Mouse (Mus musculus): ENCODE data around the gene Slc25a21. TPM values are rescaled to one million over a fixed set of nuclear protein-coding genes. Genes with fewer than 3 reads are reported as not detected.

Gene Slc25a21
- polyA plus RNA-seq, 1 experiment from 2014 or later: 0.23 TPM

DNA sequence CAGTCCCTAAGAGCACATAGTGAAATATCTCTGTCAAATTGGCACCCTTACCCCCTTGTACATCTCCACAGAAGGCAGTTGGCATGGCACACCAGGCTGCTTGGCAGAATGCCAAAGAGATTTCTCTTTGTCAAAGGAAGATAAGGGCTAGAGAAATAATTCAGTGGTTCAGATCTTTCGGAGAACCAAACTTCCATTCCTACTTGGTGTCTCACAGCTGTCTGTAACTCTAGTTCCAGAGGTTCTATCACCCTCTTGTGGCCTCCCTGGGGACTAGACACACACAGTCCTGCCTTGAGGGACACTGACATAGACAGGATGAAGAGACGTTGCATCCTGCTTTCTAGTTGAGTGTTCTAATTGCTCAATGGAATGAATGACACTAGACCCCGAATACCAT, 2.7 kb downstream of the Slc25a21 start:
- Histone ChIP-seq H3K4me1 (ENCODE audit: control insufficient read depth, insufficient read depth, low read length) (0 out of 2 replicates have a peak, but pooled peaks cover 3% of the 10 kb centered on the region), H3K27ac (ENCODE audit: low read depth, low read length) (no peak overlapping the region), H3K27me3 (ENCODE audit: control insufficient read depth, insufficient read depth, low read length) (peaks cover 14% of the 10 kb centered on the region), H3K9ac (replicated peaks; ENCODE audit: low read depth, low read length) (no peak overlapping the region), H3K4me3 (ENCODE audit: low read depth, low read length) (no peak overlapping the region), H3K4me2 (ENCODE audit: low read depth, low read length) (no peak overlapping the region), H3K36me3 (ENCODE audit: control insufficient read depth, insufficient read depth, low read length) (no peaks in the 10 kb centered on the region), H3K9me3 (ENCODE audit: control insufficient read depth, low read length) (no peaks in the 10 kb centered on the region)
- ATAC-seq (ENCODE audit: low read depth): no peak
- 20% methylated on average over 3 of the region's 3 CpGs for WGBS

DNA sequence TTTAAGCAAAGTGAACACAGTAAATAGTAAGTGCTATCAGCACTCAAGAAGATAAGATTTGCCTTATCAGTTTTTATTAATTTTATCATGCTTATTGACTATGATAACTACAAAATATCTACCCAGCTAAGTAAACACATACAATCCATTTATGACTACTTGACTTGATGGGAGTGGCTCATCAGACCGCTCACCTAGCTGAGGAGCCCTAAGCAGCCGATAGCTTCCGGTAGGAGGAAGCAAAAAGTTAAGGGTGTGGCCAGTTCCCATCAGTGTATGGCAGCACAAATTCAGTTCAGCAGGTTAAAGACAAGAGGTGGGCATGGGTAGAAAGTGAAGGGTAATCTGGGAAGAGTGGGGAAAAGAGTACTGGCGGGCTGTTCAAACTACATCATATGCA, 10.2 kb downstream of the Slc25a21 start:
- H3K27me3 ChIP-seq (ENCODE audit: control insufficient read depth, insufficient read depth, low read length): no peaks in the 10 kb centered on the region
- WGBS: 91% methylated on average over 4 of the region's 4 CpGs
- H3K9ac ChIP-seq (replicated peaks; ENCODE audit: low read depth, low read length): no peak overlapping the region
- H3K4me2 ChIP-seq (ENCODE audit: low read depth, low read length): no peak overlapping the region
- no peak overlapping the region for H3K4me3 ChIP-seq (ENCODE audit: low read depth, low read length)
- H3K27ac ChIP-seq (ENCODE audit: low read depth, low read length): no peak overlapping the region
- ATAC-seq (ENCODE audit: low read depth): no peak
- H3K36me3 ChIP-seq (ENCODE audit: control insufficient read depth, insufficient read depth, low read length): no peaks in the 10 kb centered on the region
- H3K9me3 ChIP-seq (ENCODE audit: control insufficient read depth, low read length): no peaks in the 10 kb centered on the region
- H3K4me1 ChIP-seq (ENCODE audit: control insufficient read depth, insufficient read depth, low read length): no peaks in the 10 kb centered on the region

DNA sequence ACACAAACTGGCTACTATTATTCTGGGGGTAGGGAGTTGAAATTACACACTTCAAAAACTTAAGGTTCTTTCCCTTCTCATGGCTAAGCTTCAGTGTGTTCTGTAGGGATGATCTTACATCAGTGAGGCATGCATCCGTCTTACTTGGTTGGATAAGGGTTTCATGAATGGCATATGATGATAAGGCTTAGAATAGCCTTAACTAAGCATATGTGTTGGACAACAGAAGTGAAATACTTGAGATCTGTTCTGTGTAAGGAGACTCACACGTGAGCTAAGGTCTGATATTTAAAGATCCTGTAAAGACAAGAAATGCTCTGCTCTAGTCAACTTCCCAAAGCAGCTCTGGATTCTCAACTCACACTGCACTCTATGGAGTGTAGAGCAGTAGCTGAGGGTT, 11.1 kb downstream of the Slc25a21 start:
- no peaks in the 10 kb centered on the region for H3K4me1 ChIP-seq (ENCODE audit: control insufficient read depth, insufficient read depth, low read length)
- no peak overlapping the region for H3K4me3 ChIP-seq (ENCODE audit: low read depth, low read length)
- H3K9me3 ChIP-seq (ENCODE audit: control insufficient read depth, low read length): no peaks in the 10 kb centered on the region
- H3K36me3 ChIP-seq (ENCODE audit: control insufficient read depth, insufficient read depth, low read length): no peaks in the 10 kb centered on the region
- H3K4me2 ChIP-seq (ENCODE audit: low read depth, low read length): no peak overlapping the region
- H3K9ac ChIP-seq (replicated peaks; ENCODE audit: low read depth, low read length): no peak overlapping the region
- WGBS: 76% methylated on average over 2 of the region's 2 CpGs
- no peak overlapping the region for H3K27ac ChIP-seq (ENCODE audit: low read depth, low read length)
- ATAC-seq (ENCODE audit: low read depth): no peak
- no peaks in the 10 kb centered on the region for H3K27me3 ChIP-seq (ENCODE audit: control insufficient read depth, insufficient read depth, low read length)

DNA sequence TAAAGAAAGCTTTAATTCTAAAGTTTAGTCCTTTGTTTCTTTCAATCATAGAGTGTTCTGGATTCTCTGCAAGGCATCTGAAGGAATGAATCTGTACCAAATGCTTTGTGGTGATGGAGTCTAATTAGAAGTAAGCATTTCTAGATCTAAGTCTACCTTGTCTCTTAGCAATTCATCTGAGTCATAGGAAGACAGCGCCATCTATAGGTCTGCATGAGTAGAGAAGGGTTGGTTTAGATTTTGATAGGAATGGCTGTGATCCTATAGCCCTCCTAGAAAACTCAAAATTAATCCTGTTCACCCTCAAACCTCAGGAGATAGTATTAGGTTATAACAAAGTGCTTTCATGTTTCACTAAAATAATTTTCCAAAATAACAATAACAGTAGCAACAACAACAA, 11.8 kb downstream of the Slc25a21 start:
- WGBS: 0% methylated on average over 1 of the region's 1 CpGs

GRCm38 (mm10) chr12:57184401-57185147, 12.7 kb downstream of the Slc25a21 start:
- WGBS: 75% methylated on average over 2 of the region's 2 CpGs
- ATAC-seq (ENCODE audit: low read depth): no peak
- Histone ChIP-seq H3K4me1 (ENCODE audit: control insufficient read depth, insufficient read depth, low read length) (no peaks in the 10 kb centered on the region), H3K9ac (replicated peaks; ENCODE audit: low read depth, low read length) (no peak overlapping the region), H3K36me3 (ENCODE audit: control insufficient read depth, insufficient read depth, low read length) (no peaks in the 10 kb centered on the region), H3K4me3 (ENCODE audit: low read depth, low read length) (no peak overlapping the region), H3K9me3 (ENCODE audit: control insufficient read depth, low read length) (no peaks in the 10 kb centered on the region), H3K27ac (ENCODE audit: low read depth, low read length) (no peak overlapping the region), H3K27me3 (ENCODE audit: control insufficient read depth, insufficient read depth, low read length) (no peaks in the 10 kb centered on the region), H3K4me2 (ENCODE audit: low read depth, low read length) (no peak overlapping the region)

More for the DNA sequence above, 11.8 kb downstream of the Slc25a21 start:
- no peak overlapping the region for H3K4me2 ChIP-seq (ENCODE audit: low read depth, low read length)
- no peak overlapping the region for H3K9ac ChIP-seq (replicated peaks; ENCODE audit: low read depth, low read length)
- H3K4me3 ChIP-seq (ENCODE audit: low read depth, low read length): no peak overlapping the region
- no peak for ATAC-seq (ENCODE audit: low read depth)
- no peaks in the 10 kb centered on the region for H3K27me3 ChIP-seq (ENCODE audit: control insufficient read depth, insufficient read depth, low read length)
- no peaks in the 10 kb centered on the region for H3K36me3 ChIP-seq (ENCODE audit: control insufficient read depth, insufficient read depth, low read length)
- H3K4me1 ChIP-seq (ENCODE audit: control insufficient read depth, insufficient read depth, low read length): no peaks in the 10 kb centered on the region
- no peaks in the 10 kb centered on the region for H3K9me3 ChIP-seq (ENCODE audit: control insufficient read depth, low read length)
- H3K27ac ChIP-seq (ENCODE audit: low read depth, low read length): no peak overlapping the region

GRCm38 (mm10) chr12:57179465-57180188, 17.6 kb downstream of the Slc25a21 start:
- no peaks in the 10 kb centered on the region for H3K9me3 ChIP-seq (ENCODE audit: control insufficient read depth, low read length)
- ATAC-seq (ENCODE audit: low read depth): peak; percentile 28; the same call in 1 of the 2 replicates
- WGBS: 23% methylated on average over 5 of the region's 5 CpGs

DNA sequence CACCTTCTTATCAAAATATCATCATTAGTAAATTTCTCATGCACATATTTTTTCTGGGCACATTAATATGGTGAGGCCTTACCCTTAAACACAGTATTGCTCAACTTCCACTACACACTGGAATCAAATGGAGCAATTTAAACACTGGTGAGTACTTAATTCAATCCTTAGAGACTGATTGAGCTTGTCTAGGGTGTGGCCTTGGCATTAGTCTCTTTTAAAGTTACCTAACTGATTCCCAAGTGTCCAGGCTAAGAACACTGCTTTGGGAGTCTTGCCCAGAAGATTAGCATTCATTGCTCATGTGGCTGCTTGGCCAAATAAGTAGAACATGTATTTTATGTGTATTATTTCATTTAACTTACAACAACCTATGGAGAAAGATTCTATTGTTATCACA, 18.5 kb downstream of the Slc25a21 start:
- no peak for ATAC-seq (ENCODE audit: low read depth)
- H3K4me3 ChIP-seq (ENCODE audit: low read depth, low read length): no peak overlapping the region
- no peaks in the 10 kb centered on the region for H3K27me3 ChIP-seq (ENCODE audit: control insufficient read depth, insufficient read depth, low read length)
- no peak overlapping the region for H3K27ac ChIP-seq (ENCODE audit: low read depth, low read length)
- H3K4me1 ChIP-seq (ENCODE audit: control insufficient read depth, insufficient read depth, low read length): no peaks in the 10 kb centered on the region
- H3K4me2 ChIP-seq (ENCODE audit: low read depth, low read length): no peak overlapping the region
- H3K9me3 ChIP-seq (ENCODE audit: control insufficient read depth, low read length): no peaks in the 10 kb centered on the region
- H3K9ac ChIP-seq (replicated peaks; ENCODE audit: low read depth, low read length): no peak overlapping the region
- H3K36me3 ChIP-seq (ENCODE audit: control insufficient read depth, insufficient read depth, low read length): no peaks in the 10 kb centered on the region

More at GRCm38 (mm10) chr12:57179465-57180188, 17.6 kb downstream of the Slc25a21 start:
- no peaks in the 10 kb centered on the region for H3K36me3 ChIP-seq (ENCODE audit: control insufficient read depth, insufficient read depth, low read length)
- H3K9ac ChIP-seq (replicated peaks; ENCODE audit: low read depth, low read length): no peak overlapping the region
- H3K4me3 ChIP-seq (ENCODE audit: low read depth, low read length): no peak overlapping the region
- H3K27me3 ChIP-seq (ENCODE audit: control insufficient read depth, insufficient read depth, low read length): no peaks in the 10 kb centered on the region
- no peak overlapping the region for H3K27ac ChIP-seq (ENCODE audit: low read depth, low read length)
- no peak overlapping the region for H3K4me2 ChIP-seq (ENCODE audit: low read depth, low read length)
- H3K4me1 ChIP-seq (ENCODE audit: control insufficient read depth, insufficient read depth, low read length): no peaks in the 10 kb centered on the region

GRCm38 (mm10) chr12:57163294-57163693, 34.0 kb downstream of the Slc25a21 start:
- 86% methylated on average over 2 of the region's 2 CpGs for WGBS
- Histone ChIP-seq H3K4me2 (ENCODE audit: low read depth, low read length) (no peak overlapping the region), H3K9ac (replicated peaks; ENCODE audit: low read depth, low read length) (no peak overlapping the region), H3K4me1 (ENCODE audit: control insufficient read depth, insufficient read depth, low read length) (no peaks in the 10 kb centered on the region), H3K4me3 (ENCODE audit: low read depth, low read length) (no peak overlapping the region), H3K36me3 (ENCODE audit: control insufficient read depth, insufficient read depth, low read length) (no peaks in the 10 kb centered on the region), H3K27ac (ENCODE audit: low read depth, low read length) (no peak overlapping the region), H3K9me3 (ENCODE audit: control insufficient read depth, low read length) (no peaks in the 10 kb centered on the region), H3K27me3 (ENCODE audit: control insufficient read depth, insufficient read depth, low read length) (no peaks in the 10 kb centered on the region)
- ATAC-seq (ENCODE audit: low read depth): no peak

- Histone ChIP-seq H3K9me3 (ENCODE audit: control insufficient read depth, low read length) (no peaks in the 10 kb centered on the region), H3K27ac (ENCODE audit: low read depth, low read length) (no peak overlapping the region), H3K4me2 (ENCODE audit: low read depth, low read length) (no peak overlapping the region), H3K4me1 (ENCODE audit: control insufficient read depth, insufficient read depth, low read length) (no peaks in the 10 kb centered on the region), H3K9ac (replicated peaks; ENCODE audit: low read depth, low read length) (no peak overlapping the region), H3K4me3 (ENCODE audit: low read depth, low read length) (no peak overlapping the region), H3K36me3 (ENCODE audit: control insufficient read depth, insufficient read depth, low read length) (no peaks in the 10 kb centered on the region), H3K27me3 (ENCODE audit: control insufficient read depth, insufficient read depth, low read length) (no peaks in the 10 kb centered on the region)
- WGBS: 58% methylated on average over 3 of the region's 3 CpGs
- ATAC-seq (ENCODE audit: low read depth): no peak
These were observed 34.4 kb downstream of the Slc25a21 start for GRCm38 (mm10) chr12:57162840-57163239.

All from neural tube, embryonic 14.5 days (tissue).